Mouse (Mus musculus) C2C12 (cell line): Measurements from ENCODE around the gene Lasp1. TPM values are rescaled to one million over a fixed set of nuclear protein-coding genes. Genes with fewer than 3 reads are reported as not detected.

Experiments
- H3K27me3 ChIP-seq: one replicate; pipeline ENCODE4 v1.6.1; 2011; ENCODE audit not compliant: control insufficient read depth, insufficient read depth, insufficient read length
- H3K36me3 ChIP-seq: one replicate; pipeline ENCODE4 v1.6.1; 2011; ENCODE audit not compliant: control insufficient read depth, insufficient read depth
- H3K4me3 ChIP-seq: one replicate; pipeline ENCODE4 v1.5.1; 2011; ENCODE audit warnings: mild to moderate bottlenecking, control low read depth; ENCODE audit not compliant: poor library complexity, insufficient read depth, severe bottlenecking
- H3K79me2 ChIP-seq: one replicate; pipeline ENCODE4 v1.6.1; 2011; ENCODE audit not compliant: control insufficient read depth, insufficient read depth
- H3K79me3 ChIP-seq: one replicate; pipeline ENCODE4 v1.6.1; 2011; ENCODE audit warnings: low read depth, control low read depth
- H3ac ChIP-seq: one replicate; pipeline ENCODE3; 2011; ENCODE audit warnings: low read depth; ENCODE audit not compliant: control insufficient read depth, insufficient read length
- CEBPB ChIP-seq: IDR thresholded peaks from one replicate; pipeline ENCODE4 v1.6.1; 2011; ENCODE audit warnings: low read depth, mild to moderate bottlenecking, control low read depth, moderate library complexity
- CTCF ChIP-seq: IDR thresholded peaks from one replicate; pipeline ENCODE4 v1.5.1; 2011; ENCODE audit not compliant: control insufficient read depth, insufficient read depth, insufficient read length
- FOSL1 ChIP-seq: IDR thresholded peaks from one replicate; pipeline ENCODE4 v1.8.0; 2011; ENCODE audit warnings: mild to moderate bottlenecking, low read length; ENCODE audit not compliant: poor library complexity, insufficient read depth, severe bottlenecking
- MAX ChIP-seq: IDR thresholded peaks from one replicate; pipeline ENCODE4 v1.6.1; 2011; ENCODE audit warnings: mild to moderate bottlenecking, control low read depth
- MYOD1 ChIP-seq: IDR thresholded peaks from one replicate; pipeline ENCODE4 v1.6.1; 2011; ENCODE audit warnings: low read depth; ENCODE audit not compliant: control insufficient read depth, insufficient read length
- MYOG ChIP-seq: IDR thresholded peaks from one replicate; pipeline ENCODE4 v1.6.1; 2011; ENCODE audit not compliant: control insufficient read depth, insufficient read length; ENCODE audit errors: extremely low read depth
- USF1 ChIP-seq: IDR thresholded peaks from one replicate; pipeline ENCODE4 v1.6.1; 2011; ENCODE audit warnings: low read depth, mild to moderate bottlenecking, control low read depth, moderate library complexity
- polyA plus RNA-seq: library from polyadenylated mRNA; unstranded; fragments of >200 nt; fragmentation: generic; extraction: Trizol; gene quantifications from one replicate; pipeline ENCODE4 v1.2.1, GENCODE M21; 2012; ENCODE audit warnings: missing spikeins

The Lasp1 gene
- polyA plus RNA-seq, 1 experiment: 219 TPM

GRCm38 (mm10) chr11:97839441-97840134, 40.8 kb downstream of the Lasp1 start:
- H3K36me3 ChIP-seq: peaks cover 45% of the 10 kb centered on the region
- no peaks in the 10 kb centered on the region for H3K79me2 ChIP-seq
- H3K4me3 ChIP-seq: no peak overlapping the region
- TF ChIP-seq CTCF (no peak), MAX (no peak), MYOD1 (no peak), USF1 (no peak), FOSL1 (no peak), CEBPB (no peak), MYOG (no peak)
- H3ac ChIP-seq: no peak overlapping the region
- no peaks in the 10 kb centered on the region for H3K27me3 ChIP-seq
- H3K79me3 ChIP-seq: no peaks in the 10 kb centered on the region

GRCm38 (mm10) chr11:97840135-97840490, 41.3 kb downstream of the Lasp1 start:
- TF ChIP-seq CEBPB (no peak), USF1 (no peak), FOSL1 (no peak), MYOD1 (no peak), CTCF (no peak), MAX (no peak), MYOG (no peak)
- Histone ChIP-seq H3K79me3 (no peaks in the 10 kb centered on the region), H3K36me3 (peaks cover 40% of the 10 kb centered on the region), H3K27me3 (no peaks in the 10 kb centered on the region), H3K79me2 (no peaks in the 10 kb centered on the region), H3K4me3 (peak overlapping the region; percentile 33), H3ac (no peak overlapping the region)

GRCm38 (mm10) chr11:97840539-97840954, 41.7 kb downstream of the Lasp1 start, which contains the start of gene B230217C12Rik:
B230217C12Rik (plus strand) TSS chr11:97840780.
- Histone ChIP-seq H3K79me3 (no peaks in the 10 kb centered on the region), H3K36me3 (peaks cover 36% of the 10 kb centered on the region), H3K27me3 (no peaks in the 10 kb centered on the region), H3ac (peak within 1 kb of the TSS; percentile 56), H3K79me2 (no peaks in the 10 kb centered on the region), H3K4me3 (peak within 1 kb of the TSS; percentile 33)
- TF ChIP-seq MAX: no peak
- no peak for TF ChIP-seq MYOD1
- TF ChIP-seq CEBPB: no peak
- no peak for TF ChIP-seq CTCF
- TF ChIP-seq USF1: no peak
- TF ChIP-seq FOSL1: no peak
- no peak for TF ChIP-seq MYOG

- peak overlapping the region; percentile 56 for H3ac ChIP-seq
- TF ChIP-seq MYOG: no peak
- TF ChIP-seq USF1: no peak
- TF ChIP-seq MAX: peak; percentile 81
- peak; percentile 17 for TF ChIP-seq CEBPB
- no peak for TF ChIP-seq FOSL1
- TF ChIP-seq MYOD1: no peak
- TF ChIP-seq CTCF: no peak
- no peaks in the 10 kb centered on the region for H3K79me3 ChIP-seq
- H3K79me2 ChIP-seq: no peaks in the 10 kb centered on the region
- peak overlapping the region; percentile 33 for H3K4me3 ChIP-seq
- peaks cover 30% of the 10 kb centered on the region for H3K36me3 ChIP-seq
- no peaks in the 10 kb centered on the region for H3K27me3 ChIP-seq
Measured at GRCm38 (mm10) chr11:97840991-97841661, 42.3 kb downstream of the Lasp1 start.

GRCm38 (mm10) chr11:97842001-97842400, 43.2 kb downstream of the Lasp1 start:
- peaks cover 21% of the 10 kb centered on the region for H3K36me3 ChIP-seq
- H3ac ChIP-seq: no peak overlapping the region
- no peak overlapping the region for H3K4me3 ChIP-seq
- H3K27me3 ChIP-seq: no peaks in the 10 kb centered on the region
- no peaks in the 10 kb centered on the region for H3K79me3 ChIP-seq
- TF ChIP-seq USF1 (no peak), MYOD1 (no peak), CTCF (no peak), CEBPB (no peak), MYOG (no peak), FOSL1 (no peak), MAX (no peak)
- H3K79me2 ChIP-seq: no peaks in the 10 kb centered on the region
